Mouse (Mus musculus) layer of hippocampus, adult 2 months (tissue): ENCODE measurements around the gene Aldh1l1. TPM values are rescaled to one million over a fixed set of nuclear protein-coding genes. Genes with fewer than 3 reads are reported as not detected.

Experiments used
- DNase-seq, 2 experiments: peaks; one replicate each; pipeline ENCODE4 v3.0.0; 2022; ENCODE audit warnings: low spot score in 2 of 2
- H3K27ac ChIP-seq: fragments of 200-600 bp; 2 replicates; pipeline ENCODE4 v1.8.1; 2022
- H3K4me3 ChIP-seq: fragments of 200-600 bp; 2 replicates; pipeline ENCODE4 v1.8.1; 2022; ENCODE audit warnings: mild to moderate bottlenecking
- CTCF ChIP-seq: fragments of 200-600 bp; conservative IDR thresholded peaks from 2 replicates; pipeline ENCODE4 v1.8.1; 2022; ENCODE audit warnings: antibody characterized with exemption, mild to moderate bottlenecking, moderate library complexity
- total RNA-seq, 2 experiments: library from RNA; stranded (reverse); gene quantifications; 2 replicates each; pipeline ENCODE4 v1.2.3; 2021

Gene Aldh1l1
- total RNA-seq, 2 experiments from 2014 or later, result 39.3 to 45.2 TPM

- no peak for TF ChIP-seq CTCF
- DNase-seq, result no peak
These were observed 81.3 kb downstream of the Aldh1l1 start for GRCm38 (mm10) chr6:90567486-90567885.

DNA sequence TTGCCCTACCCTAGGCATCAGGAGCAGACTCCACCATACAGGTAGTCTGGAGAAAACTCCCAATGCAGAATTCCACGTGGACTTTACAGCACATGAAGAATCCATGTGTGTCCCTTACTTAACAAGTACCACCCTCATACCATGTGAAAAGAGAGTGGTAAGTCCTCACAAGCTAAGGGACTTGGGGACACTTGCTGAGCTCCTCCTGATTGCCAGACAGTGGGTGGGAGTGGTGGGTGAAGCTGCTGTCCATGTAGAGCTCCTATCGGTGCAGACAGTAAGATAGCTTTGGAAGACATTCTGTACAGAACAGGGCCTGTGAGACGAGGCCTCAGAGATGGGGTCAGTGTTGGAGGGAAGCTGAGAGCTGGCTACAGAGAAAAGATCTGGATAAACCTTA lies 81.7 kb downstream of the Aldh1l1 start:
- TF ChIP-seq CTCF, result no peak
- Histone ChIP-seq H3K27ac (no peak overlapping the region), H3K4me3 (no peak overlapping the region)
- DNase-seq, result no peak

More at GRCm38 (mm10) chr6:90567486-90567885, 81.3 kb downstream of the Aldh1l1 start:
- Histone ChIP-seq H3K27ac (no peak overlapping the region), H3K4me3 (no peak overlapping the region)

DNA sequence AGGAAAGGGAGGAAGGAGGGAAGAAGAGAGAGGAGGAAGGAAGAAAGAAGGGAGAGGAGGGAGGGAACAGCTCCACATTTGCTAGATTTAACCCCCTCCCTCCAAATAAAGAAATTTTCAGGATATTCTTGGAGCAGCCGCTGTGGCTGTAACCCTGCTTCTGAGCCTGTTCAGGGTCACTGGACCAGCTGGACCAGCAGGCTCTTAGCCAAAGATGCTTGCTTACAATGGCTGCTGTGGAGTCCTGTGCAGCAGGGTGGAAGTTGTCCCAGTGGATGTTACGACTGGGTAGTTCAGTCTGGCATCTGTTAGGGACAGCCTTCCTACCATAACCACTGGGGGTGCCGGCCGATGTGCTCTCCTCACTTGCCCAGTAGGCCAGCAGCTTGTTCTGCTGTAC lies 82.5 kb downstream of the Aldh1l1 start:
- no peak for DNase-seq
- Histone ChIP-seq H3K4me3 (no peak overlapping the region), H3K27ac (no peak overlapping the region)
- TF ChIP-seq CTCF, result no peak

DNA sequence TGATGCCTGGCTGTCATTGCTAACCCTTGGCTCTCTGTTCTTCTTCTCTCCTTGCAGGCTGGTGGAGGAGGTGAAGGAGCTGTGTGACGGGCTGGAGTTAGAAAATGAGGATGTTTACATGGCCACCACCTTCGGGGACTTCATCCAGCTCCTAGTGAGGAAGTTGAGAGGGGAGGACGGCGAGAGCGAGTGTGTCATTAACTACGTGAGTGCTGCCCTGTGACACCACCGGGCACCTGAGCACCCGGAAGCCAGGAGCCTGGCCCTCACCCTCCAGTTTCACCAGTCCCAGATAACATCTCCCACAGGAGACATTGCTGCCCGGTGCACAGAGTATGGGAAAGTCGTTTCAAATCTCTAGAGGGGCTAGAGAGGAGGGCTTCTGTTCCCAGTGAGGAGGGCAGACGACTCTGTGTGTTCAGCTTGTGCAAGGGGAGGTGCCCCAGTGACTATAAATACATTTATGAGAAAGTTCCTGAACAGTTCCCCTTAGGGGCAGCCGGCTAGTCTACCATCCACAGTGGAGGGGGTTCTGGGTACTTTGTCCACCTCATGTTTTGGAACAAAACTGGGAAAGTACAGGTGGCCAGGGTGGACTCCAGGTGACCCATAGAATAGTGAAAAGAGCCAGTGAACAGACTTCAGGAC lies 83.6 kb downstream of the Aldh1l1 start:
- TF ChIP-seq CTCF, result no peak
- H3K27ac ChIP-seq, result no peak overlapping the region
- DNase-seq, result no peak
- no peak overlapping the region for H3K4me3 ChIP-seq

GRCm38 (mm10) chr6:90570392-90570791 lies 84.2 kb downstream of the Aldh1l1 start:
- Histone ChIP-seq H3K27ac (no peak overlapping the region), H3K4me3 (no peak overlapping the region)
- DNase-seq, result no peak
- TF ChIP-seq CTCF, result no peak

DNA sequence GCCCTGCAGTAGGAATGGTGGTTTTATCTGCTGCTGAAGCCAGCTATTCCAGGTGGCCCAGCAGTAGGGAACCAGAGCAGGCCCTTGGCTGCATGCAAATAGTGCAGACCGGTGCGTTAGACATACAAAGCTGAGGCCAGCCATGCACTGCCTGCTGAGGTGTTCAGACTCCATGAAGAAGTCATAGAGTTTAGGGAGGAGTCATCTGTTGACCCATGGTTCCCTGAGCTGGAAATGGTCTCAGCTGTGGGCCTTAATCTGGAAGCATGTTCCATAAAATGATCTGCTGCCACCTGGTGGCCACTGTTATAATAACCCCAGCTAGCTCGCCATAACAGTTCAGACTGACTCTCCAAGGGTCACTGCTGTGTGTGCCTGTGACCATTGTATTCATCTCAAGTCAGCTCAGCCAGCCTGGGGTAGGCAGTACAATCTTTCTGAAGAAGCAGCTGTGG lies 89.1 kb downstream of the Aldh1l1 start:
- Histone ChIP-seq H3K4me3 (no peak overlapping the region), H3K27ac (0 out of 2 replicates have a peak overlapping the region, but pooled peaks have one; percentile 18)
- peak; percentile 51 to 84 for DNase-seq
- TF ChIP-seq CTCF, result peak; percentile 94

GRCm38 (mm10) chr6:90578174-90578573 lies 91.9 kb downstream of the Aldh1l1 start:
- no peak for TF ChIP-seq CTCF
- DNase-seq, result no peak
- H3K27ac ChIP-seq, result no peak overlapping the region
- no peak overlapping the region for H3K4me3 ChIP-seq

DNA sequence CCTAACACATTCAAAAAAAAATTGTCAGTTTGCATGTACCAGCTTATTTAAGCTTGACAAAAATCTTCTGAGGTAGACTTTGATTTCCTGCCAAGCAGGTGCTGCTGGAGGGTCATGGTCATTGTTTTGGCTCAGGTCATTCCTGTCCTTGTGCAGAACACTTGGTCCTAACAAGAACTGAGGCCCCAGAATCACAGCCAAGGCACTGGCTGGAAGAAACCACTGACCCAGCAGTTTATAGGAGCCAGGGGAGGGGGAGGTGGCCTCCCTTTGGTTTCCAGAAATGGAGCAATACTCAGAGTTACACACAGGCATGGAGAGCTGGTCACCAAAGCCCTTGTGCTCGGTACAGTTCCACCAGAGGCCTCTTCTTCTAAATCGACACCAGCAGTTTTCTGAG lies 96.1 kb downstream of the Aldh1l1 start:
- no peak overlapping the region for H3K27ac ChIP-seq
- TF ChIP-seq CTCF, result no peak
- no peak overlapping the region for H3K4me3 ChIP-seq
- no peak for DNase-seq

- TF ChIP-seq CTCF, result no peak
- no peak overlapping the region for H3K27ac ChIP-seq
- DNase-seq, result no peak
- no peak overlapping the region for H3K4me3 ChIP-seq
These were observed 101.9 kb downstream of the Aldh1l1 start for GRCm38 (mm10) chr6:90588113-90588512.

- H3K27ac ChIP-seq, result no peak overlapping the region
- H3K4me3 ChIP-seq, result no peak overlapping the region
- DNase-seq, result no peak
- no peak for TF ChIP-seq CTCF
These were observed 104.5 kb downstream of the Aldh1l1 start for GRCm38 (mm10) chr6:90590707-90591106.

- TF ChIP-seq CTCF, result no peak
- no peak overlapping the region for H3K4me3 ChIP-seq
- no peak overlapping the region for H3K27ac ChIP-seq
- no peak for DNase-seq
These were observed 108.7 kb downstream of the Aldh1l1 start for GRCm38 (mm10) chr6:90594972-90595371.

- TF ChIP-seq CTCF, result no peak
- H3K4me3 ChIP-seq, result no peak overlapping the region
- H3K27ac ChIP-seq, result no peak overlapping the region
- DNase-seq, result no peak
These were observed 110.8 kb downstream of the Aldh1l1 start for GRCm38 (mm10) chr6:90597060-90597459.

GRCm38 (mm10) chr6:90597592-90597991 lies 111.4 kb downstream of the Aldh1l1 start:
- DNase-seq, result peak in 1 of 2 experiments; percentile 40
- Histone ChIP-seq H3K4me3 (no peak overlapping the region), H3K27ac (no peak overlapping the region)
- no peak for TF ChIP-seq CTCF

DNA sequence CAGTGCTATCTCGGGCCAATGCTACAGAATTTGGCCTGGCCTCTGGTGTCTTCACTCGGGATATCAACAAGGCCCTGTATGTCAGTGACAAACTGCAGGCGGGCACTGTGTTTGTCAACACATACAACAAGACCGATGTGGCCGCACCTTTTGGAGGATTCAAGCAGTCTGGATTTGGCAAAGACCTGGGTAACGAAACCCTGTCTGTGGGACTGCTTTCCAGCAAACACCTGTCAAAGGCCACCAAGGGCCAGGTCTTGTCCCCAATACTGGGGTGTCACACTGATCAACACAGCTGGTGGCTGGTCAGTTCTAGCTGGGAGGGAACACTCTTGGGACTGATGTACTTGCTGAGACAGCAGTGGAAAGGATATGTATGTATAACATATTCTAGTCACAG lies 112.0 kb downstream of the Aldh1l1 start:
- DNase-seq, result no peak
- Histone ChIP-seq H3K27ac (no peak overlapping the region), H3K4me3 (no peak overlapping the region)
- no peak for TF ChIP-seq CTCF
